Mouse (Mus musculus) MEL (cell line): ENCODE results near the gene Vav2. TPM values are rescaled to one million over a fixed set of nuclear protein-coding genes. Genes with fewer than 3 reads are reported as not detected.

Source experiments
- DNase-seq: peaks from one replicate; pipeline ENCODE4 v3.0.0; 2011; ENCODE audit warnings: low read depth, low spot score
- H3K27ac ChIP-seq: 2 replicates; pipeline ENCODE4 v1.5.1; 2012; ENCODE audit warnings: low read depth, mild to moderate bottlenecking, control low read depth, low read length, moderate library complexity; ENCODE audit not compliant: control insufficient read depth
- H3K27me3 ChIP-seq, 2 experiments: fragments of 150-350 bp in 1 of 2; sonication (generic) in 1 of 2; 2 replicates each; pipeline ENCODE4 v1.6.1; 2012; ENCODE audit warnings: low read length in 2 of 2, mild to moderate bottlenecking in 2 of 2, improper control_type of control experiment in 1 of 2, moderate library complexity in 1 of 2; ENCODE audit not compliant: insufficient read depth in 2 of 2, control insufficient read depth in 1 of 2
- H3K36me3 ChIP-seq, 2 experiments: 2 replicates each; pipeline ENCODE4 v1.6.1; 2012 to 2014; ENCODE audit warnings: low read length in 2 of 2, improper control_type of control experiment in 1 of 2, inconsistent platforms in 1 of 2, mild to moderate bottlenecking in 1 of 2; ENCODE audit not compliant: insufficient read depth in 2 of 2, control insufficient read depth in 1 of 2
- H3K4me1 ChIP-seq, 2 experiments: fragments of 150-350 bp in 1 of 2; sonication (generic) in 1 of 2; 2 replicates each; pipeline ENCODE4 v1.6.1; 2012; ENCODE audit warnings: low read length in 2 of 2, improper control_type of control experiment in 1 of 2, mild to moderate bottlenecking in 1 of 2; ENCODE audit not compliant: insufficient read depth in 2 of 2, control insufficient read depth in 1 of 2
- H3K4me3 ChIP-seq, 2 experiments: fragments of 150-350 bp in 1 of 2; sonication (generic) in 1 of 2; 2 replicates each; pipeline ENCODE4 v1.5.1; 2012; ENCODE audit warnings: low read depth in 2 of 2, low read length in 2 of 2, mild to moderate bottlenecking in 2 of 2, moderate library complexity in 2 of 2, control low read depth in 1 of 2, improper control_type of control experiment in 1 of 2; ENCODE audit not compliant: control insufficient read depth in 1 of 2, insufficient read depth in 1 of 2
- H3K79me2 ChIP-seq: 2 replicates; pipeline ENCODE4 v1.6.1; 2012; ENCODE audit warnings: mild to moderate bottlenecking, low read length, moderate library complexity; ENCODE audit not compliant: control insufficient read depth, poor library complexity, insufficient read depth
- H3K9ac ChIP-seq: 2 replicates; pipeline ENCODE4 v1.6.1; 2012; ENCODE audit warnings: low read depth, mild to moderate bottlenecking, control low read depth, low read length, moderate library complexity; ENCODE audit not compliant: control insufficient read depth, poor library complexity, severe bottlenecking
- H3K9me3 ChIP-seq: fragments of 150-350 bp; sonication (generic); replicated peaks from 2 replicates; pipeline ENCODE4 v1.6.1; 2012; ENCODE audit warnings: mild to moderate bottlenecking, low read length, improper control_type of control experiment, moderate library complexity; ENCODE audit not compliant: insufficient read depth
- BHLHE40 ChIP-seq: IDR thresholded peaks from 2 replicates; pipeline ENCODE4 v1.6.1; 2012; ENCODE audit warnings: low read depth, mild to moderate bottlenecking, inconsistent platforms, low read length, improper control_type of control experiment, borderline replicate concordance
- CHD1 ChIP-seq: IDR thresholded peaks from 2 replicates; pipeline ENCODE4 v1.6.1; 2012; ENCODE audit warnings: low read depth, mild to moderate bottlenecking, inconsistent platforms, low read length, improper control_type of control experiment
- CHD2 ChIP-seq: IDR thresholded peaks from 2 replicates; pipeline ENCODE4 v1.6.1; 2011; ENCODE audit warnings: low read length, improper control_type of control experiment
- CTCF ChIP-seq, 3 experiments: IDR thresholded peaks in 2 of 3; conservative IDR thresholded peaks in 1 of 3; 2 replicates each; pipeline ENCODE4 v1.5.1; 2011 to 2012; ENCODE audit warnings: low read length in 3 of 3, low read depth in 2 of 3, mild to moderate bottlenecking in 2 of 3, improper control_type of control experiment in 1 of 3, inconsistent platforms in 1 of 3, mixed read lengths in 1 of 3, moderate library complexity in 1 of 3; ENCODE audit not compliant: control insufficient read depth in 1 of 3, insufficient read depth in 1 of 3, poor library complexity in 1 of 3, severe bottlenecking in 1 of 3
- E2F4 ChIP-seq: IDR thresholded peaks from 2 replicates; pipeline ENCODE4 v1.6.1; 2011; ENCODE audit warnings: low read depth, low read length, improper control_type of control experiment, borderline replicate concordance
- GABPA ChIP-seq: IDR thresholded peaks from 2 replicates; pipeline ENCODE4 v1.6.1; 2012; ENCODE audit warnings: low read depth, mild to moderate bottlenecking, inconsistent platforms, low read length, improper control_type of control experiment, moderate library complexity
- GATA1 ChIP-seq: IDR thresholded peaks from 2 replicates; pipeline ENCODE4 v1.6.1; 2011; ENCODE audit warnings: low read depth, low read length, improper control_type of control experiment
- JUND ChIP-seq: IDR thresholded peaks from 2 replicates; pipeline ENCODE4 v1.6.1; 2011; ENCODE audit warnings: low read depth, mild to moderate bottlenecking, improper control_type of control experiment, low read length
- KAT2A ChIP-seq: conservative IDR thresholded peaks from 2 replicates; pipeline ENCODE4 v1.6.1; 2012; ENCODE audit warnings: low read depth, low read length, improper control_type of control experiment, inconsistent platforms
- MAX ChIP-seq: IDR thresholded peaks from 2 replicates; pipeline ENCODE4 v1.6.1; 2011; ENCODE audit warnings: low read length, improper control_type of control experiment
- MEF2A ChIP-seq: IDR thresholded peaks from 2 replicates; pipeline ENCODE4 v1.6.1; 2014; ENCODE audit warnings: low read depth, mild to moderate bottlenecking, inconsistent platforms, low read length, improper control_type of control experiment; ENCODE audit not compliant: poor library complexity, insufficient replicate concordance, severe bottlenecking; ENCODE audit errors: extremely low read depth
- MXI1 ChIP-seq: IDR thresholded peaks from 2 replicates; pipeline ENCODE4 v1.6.1; 2011; ENCODE audit warnings: mild to moderate bottlenecking, low read depth, low read length, improper control_type of control experiment
- NELFE ChIP-seq: IDR thresholded peaks from 2 replicates; pipeline ENCODE4 v1.6.1; 2011; ENCODE audit warnings: low read depth, low read length, improper control_type of control experiment
- POLR2AphosphoS5 ChIP-seq: IDR thresholded peaks from 2 replicates; pipeline ENCODE4 v1.6.1; 2012; ENCODE audit warnings: low read depth, borderline replicate concordance, mild to moderate bottlenecking, inconsistent platforms, low read length, moderate library complexity, mixed read lengths
- RAD21 ChIP-seq: IDR thresholded peaks from 2 replicates; pipeline ENCODE4 v1.6.1; 2011; ENCODE audit warnings: mild to moderate bottlenecking, low read depth, low read length, improper control_type of control experiment
- SMC3 ChIP-seq: IDR thresholded peaks from 2 replicates; pipeline ENCODE4 v1.6.1; 2011; ENCODE audit warnings: low read depth, low read length, improper control_type of control experiment
- TAL1 ChIP-seq: IDR thresholded peaks from 2 replicates; pipeline ENCODE4 v1.6.1; 2012; ENCODE audit warnings: mild to moderate bottlenecking, inconsistent platforms, low read length, moderate library complexity, mixed read lengths
- TBP ChIP-seq: IDR thresholded peaks from 2 replicates; pipeline ENCODE4 v1.8.0; 2011; ENCODE audit warnings: low read depth, low read length, improper control_type of control experiment
- TCF12 ChIP-seq: IDR thresholded peaks from 2 replicates; pipeline ENCODE4 v1.6.1; 2014; ENCODE audit warnings: low read depth, mild to moderate bottlenecking, inconsistent platforms, low read length, improper control_type of control experiment, moderate library complexity
- USF1 ChIP-seq: IDR thresholded peaks from 2 replicates; pipeline ENCODE4 v1.6.1; 2014; ENCODE audit warnings: low read depth, mild to moderate bottlenecking, inconsistent platforms, low read length, improper control_type of control experiment, moderate library complexity
- ZC3H11A ChIP-seq: IDR thresholded peaks from 2 replicates; pipeline ENCODE4 v1.6.1; 2012; ENCODE audit warnings: low read depth, mild to moderate bottlenecking, inconsistent platforms, low read length, improper control_type of control experiment
- polyA plus RNA-seq, 2 experiments: library from polyadenylated mRNA; stranded (reverse) in 1 of 2; unstranded in 1 of 2; fragments of >175 nt in 1 of 2; fragments of >200 nt in 1 of 2; gene quantifications; 2 replicates each; pipeline versions ENCODE4 v1.2.1 to v1.2.4; 2012; ENCODE audit warnings: low replicate concordance in 2 of 2, low read depth in 1 of 2; ENCODE audit not compliant: insufficient read length in 2 of 2, insufficient read depth in 1 of 2, missing spikeins in 1 of 2
- total RNA-seq: library from RNA; depleted of rRNA; stranded (reverse); fragments of 300-350 nt; gene quantifications from 2 replicates; pipeline ENCODE4 v1.2.3, GENCODE M21; 2012

Gene Vav2
- total and polyA plus RNA-seq, 3 experiments = 8.8 to 15.9 TPM; not detected in 1

DNA sequence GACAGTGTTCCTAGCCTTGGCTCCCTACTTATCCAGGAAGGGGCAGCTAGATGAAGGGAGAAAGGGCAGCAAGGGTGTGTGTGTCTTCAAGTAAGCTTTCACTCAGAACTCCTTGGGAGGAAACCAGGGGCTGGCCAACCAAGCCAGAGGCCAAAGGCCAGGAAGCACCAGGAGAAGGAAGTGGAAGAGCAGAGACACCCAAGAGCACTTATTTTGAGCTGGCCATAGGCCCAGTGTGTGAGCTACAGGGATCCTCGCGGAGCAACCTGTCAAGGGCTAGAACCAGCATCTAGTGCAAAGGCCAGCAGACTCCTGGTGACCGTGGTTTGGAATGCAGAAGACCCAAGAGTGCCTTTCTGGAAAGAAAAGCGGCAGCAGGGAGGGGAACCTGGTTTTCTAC, 163.8 kb downstream of the Vav2 start:
- Histone ChIP-seq H3K9me3 (no peaks in the 10 kb centered on the region), H3K79me2 (no peaks in the 10 kb centered on the region), H3K27ac (no peak overlapping the region), H3K36me3 (no peaks in the 10 kb centered on the region), H3K27me3 (no peaks in the 10 kb centered on the region), H3K4me1 (no peaks in the 10 kb centered on the region), H3K9ac (no peak overlapping the region), H3K4me3 (no peak overlapping the region)
- TF ChIP-seq TBP = no peak
- TF ChIP-seq MXI1 = no peak
- TF ChIP-seq POLR2AphosphoS5 = no peak
- no peak for TF ChIP-seq CHD1
- no peak for TF ChIP-seq JUND
- TF ChIP-seq GABPA = no peak
- TF ChIP-seq KAT2A = no peak
- TF ChIP-seq E2F4 = no peak
- no peak for TF ChIP-seq CHD2
- no peak for TF ChIP-seq USF1
- no peak for TF ChIP-seq TCF12
- no peak for TF ChIP-seq MAX
- no peak for TF ChIP-seq GATA1
- TF ChIP-seq BHLHE40 = no peak
- TF ChIP-seq MEF2A = no peak
- no peak for DNase-seq

DNA sequence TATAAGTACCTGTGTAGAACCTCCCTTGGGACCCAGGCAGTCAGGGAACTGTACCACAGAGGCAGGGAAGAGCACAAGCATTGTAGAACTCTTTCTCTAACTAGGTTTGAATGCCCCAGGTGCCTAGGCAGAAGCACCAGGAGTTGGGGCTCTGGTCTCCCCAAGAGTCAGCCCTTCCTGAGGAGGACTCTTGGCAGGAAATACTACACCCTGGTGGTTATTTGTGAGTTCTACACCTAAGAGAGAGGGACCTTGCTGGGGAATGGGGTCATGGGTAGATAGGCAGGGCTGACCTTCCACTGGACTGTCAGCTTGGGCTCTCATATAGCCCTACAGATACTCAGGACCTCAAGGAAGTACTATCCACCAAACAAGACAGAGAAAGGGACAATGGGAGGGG, 175.4 kb downstream of the Vav2 start:
- Histone ChIP-seq H3K9ac (no peak overlapping the region), H3K27me3 (peaks cover under 1 to 9% of the 10 kb centered on the region in 2 experiments), H3K4me1 (no peaks in the 10 kb centered on the region), H3K4me3 (no peak overlapping the region), H3K27ac (no peak overlapping the region), H3K79me2 (no peaks in the 10 kb centered on the region), H3K36me3 (no peaks in the 10 kb centered on the region), H3K9me3 (no peaks in the 10 kb centered on the region)
- TF ChIP-seq BHLHE40 (no peak), CTCF (IDR thresholded peaks at IDR 0.05 in 2 of 3, conservative IDR thresholded peaks at IDR 0.05 in 1 of 3; ENCODE audit: control insufficient read depth in 1 of 3, insufficient read depth in 1 of 3, low read depth in 2 of 3, low read length in 3 of 3, poor library complexity in 1 of 3, severe bottlenecking in 1 of 3) (peak; percentile 13 to 49 (median 17); a peak in 3 of 6 replicates), NELFE (no peak), ZC3H11A (no peak), JUND (no peak), RAD21 (peak; percentile 45), TAL1 (no peak), SMC3 (peak; percentile 35)
- peak; percentile 18 for DNase-seq
